Mouse (Mus musculus): ENCODE data around the gene 4930579F01Rik. TPM values are rescaled to one million over a fixed set of nuclear protein-coding genes. Genes with fewer than 3 reads are reported as not detected.
"Not testable (repeated sequence)": the region's sequence is repeated elsewhere in the genome, so short reads cannot be mapped to it uniquely, and the experiment has no call there.

The 4930579F01Rik gene
- total and polyA plus RNA-seq, 2 experiments from 2014 or later, result 0.09 TPM; not detected in 1

- no peak for ATAC-seq
- WGBS, result under 1% methylated on average over 18 of the region's 18 CpGs
These were observed 49.5 kb downstream of the 4930579F01Rik start for GRCm38 (mm10) chr3:138144060-138144641.

DNA sequence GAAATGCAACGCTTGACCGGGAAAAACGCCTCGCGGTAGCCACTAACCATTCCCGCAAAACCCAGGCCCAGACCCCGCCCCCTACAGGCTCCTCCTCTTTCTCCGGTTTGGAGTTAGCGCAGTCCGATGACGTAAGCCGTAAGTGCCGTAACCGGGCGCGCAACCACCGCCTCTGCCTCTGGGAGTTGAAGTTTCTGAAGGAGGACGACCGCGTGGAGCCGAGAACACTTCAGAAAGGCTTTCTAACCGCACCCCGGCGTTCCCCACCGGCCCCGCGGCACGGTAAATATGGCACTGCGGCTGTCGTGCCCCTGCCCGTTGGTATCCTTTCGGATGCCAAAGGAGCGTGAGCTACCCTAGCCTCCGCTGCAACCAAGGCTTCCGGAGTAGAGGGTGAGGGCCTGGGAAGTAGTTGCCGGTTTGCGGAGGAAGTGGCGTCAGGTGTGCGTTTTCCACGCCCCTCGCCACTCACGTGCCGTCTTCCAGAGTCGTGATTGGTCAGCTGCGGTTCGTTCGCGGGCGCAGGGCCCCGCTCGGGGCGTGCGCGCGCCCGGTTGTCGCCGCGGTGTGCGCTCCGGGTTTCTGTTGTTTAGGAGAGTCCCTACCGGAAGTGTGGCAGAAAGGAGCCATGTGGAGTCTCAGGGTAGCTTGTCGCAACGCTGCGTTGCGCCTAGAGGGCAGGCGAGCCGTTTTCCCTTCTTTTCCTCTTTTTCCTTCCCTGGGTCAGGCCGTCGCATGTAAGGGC, 50.1 kb downstream of the 4930579F01Rik start, which contains the start of gene Trmt10a:
TSS of gene Trmt10a (plus strand) at position 134 of the 745 bp plus-strand sequence.
- Histone ChIP-seq H3K4me1 (ENCODE audit: insufficient read depth, low read length) (peaks cover 4% of the 10 kb centered on the region; the same call in 1 of the 2 replicates), H3K4me2 (ENCODE audit: low read depth, low read length) (peak within 1 kb of the TSS; percentile 65), H3K4me3 (ENCODE audit: low read length) (peak within 1 kb of the TSS; percentile 56), H3K27ac (peak within 1 kb of the TSS; percentile 96), H3K36me3 (ENCODE audit: insufficient read depth, low read length) (no peaks in the 10 kb centered on the region), H3K9me3 (ENCODE audit: low read length) (no peaks in the 10 kb centered on the region), H3K9ac (replicated peaks; ENCODE audit: low read length) (peak within 1 kb of the TSS; percentile 59), H3K27me3 (ENCODE audit: insufficient read depth, low read length) (no peaks in the 10 kb centered on the region)
- under 1% methylated on average over 70 of the region's 70 CpGs for WGBS
- peak; percentile 99 for ATAC-seq
- peak; percentile 99 for DNase-seq (ENCODE audit: low spot score)
- peak; percentile 62 for TF ChIP-seq CTCF (IDR thresholded peaks at IDR 0.05; ENCODE audit: low read depth)

More at GRCm38 (mm10) chr3:138144060-138144641, 49.5 kb downstream of the 4930579F01Rik start:
- H3K36me3 ChIP-seq (ENCODE audit: insufficient read depth, low read length), result no peaks in the 10 kb centered on the region
- DNase-seq (ENCODE audit: low spot score), result peak; percentile 38
- H3K4me1 ChIP-seq (ENCODE audit: insufficient read depth, low read length), result peaks cover 4% of the 10 kb centered on the region; the same call in 1 of the 2 replicates
- H3K9me3 ChIP-seq (ENCODE audit: low read length), result no peaks in the 10 kb centered on the region
- no peaks in the 10 kb centered on the region for H3K27me3 ChIP-seq (ENCODE audit: insufficient read depth, low read length)
- no peak for TF ChIP-seq CTCF (IDR thresholded peaks at IDR 0.05; ENCODE audit: low read depth)
- peak overlapping the region; percentile 96 for H3K27ac ChIP-seq
- peak overlapping the region; percentile 65 for H3K4me2 ChIP-seq (ENCODE audit: low read depth, low read length)
- peak overlapping the region; percentile 56 for H3K4me3 ChIP-seq (ENCODE audit: low read length)
- H3K9ac ChIP-seq (replicated peaks; ENCODE audit: low read length), result peak overlapping the region; percentile 59

DNA sequence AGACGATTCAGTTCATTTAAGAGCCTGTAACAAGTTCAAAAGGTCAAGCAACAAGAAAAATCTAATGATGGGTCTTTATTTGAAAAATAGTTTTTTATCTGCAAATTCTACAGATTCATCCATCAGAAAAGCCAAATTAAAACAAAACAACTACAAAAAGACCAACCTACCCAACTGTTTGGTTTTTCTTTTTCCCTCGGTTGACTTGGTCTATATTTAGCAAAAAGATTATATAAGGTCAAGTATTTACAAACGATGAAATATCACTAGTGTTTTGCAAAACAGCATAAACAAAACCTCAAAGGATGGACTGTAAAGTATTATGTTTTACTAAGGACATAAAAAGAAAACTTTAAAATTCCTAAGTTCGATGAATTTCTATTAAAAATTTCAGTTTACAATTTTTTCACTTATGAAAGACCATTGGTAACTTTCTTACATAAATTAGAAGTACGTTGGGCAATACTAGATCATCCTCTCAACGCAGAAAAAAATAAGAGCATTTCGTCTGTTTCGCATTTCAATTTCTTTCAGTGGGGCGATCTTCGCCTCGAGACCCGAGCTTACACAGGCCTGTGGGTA, 50.8 kb downstream of the 4930579F01Rik start:
- no peak for ATAC-seq
- TF ChIP-seq CTCF (IDR thresholded peaks at IDR 0.05; ENCODE audit: low read depth), result no peak
- DNase-seq (ENCODE audit: low spot score), result no peak
- H3K27me3 ChIP-seq (ENCODE audit: insufficient read depth, low read length), result no peaks in the 10 kb centered on the region
- H3K4me1 ChIP-seq (ENCODE audit: insufficient read depth, low read length), result peaks cover 4% of the 10 kb centered on the region; the same call in 1 of the 2 replicates
- no peaks in the 10 kb centered on the region for H3K36me3 ChIP-seq (ENCODE audit: insufficient read depth, low read length)
- H3K4me2 ChIP-seq (ENCODE audit: low read depth, low read length), result peak overlapping the region; percentile 65
- H3K27ac ChIP-seq, result peak overlapping the region; percentile 96
- 6% methylated on average over 12 of the region's 12 CpGs for WGBS
- H3K9me3 ChIP-seq (ENCODE audit: low read length), result no peaks in the 10 kb centered on the region
- peak overlapping the region; percentile 57; the same call in 1 of the 2 replicates for H3K9ac ChIP-seq (replicated peaks; ENCODE audit: low read length)
- peak overlapping the region; percentile 56 for H3K4me3 ChIP-seq (ENCODE audit: low read length)

- ATAC-seq, result no peak
- Histone ChIP-seq H3K4me1 (ENCODE audit: insufficient read depth, low read length) (peaks cover 4% of the 10 kb centered on the region; the same call in 1 of the 2 replicates), H3K36me3 (ENCODE audit: insufficient read depth, low read length) (no peaks in the 10 kb centered on the region), H3K27me3 (ENCODE audit: insufficient read depth, low read length) (no peaks in the 10 kb centered on the region), H3K27ac (no peak overlapping the region), H3K4me3 (ENCODE audit: low read length) (peak overlapping the region; percentile 56), H3K9me3 (ENCODE audit: low read length) (no peaks in the 10 kb centered on the region), H3K4me2 (ENCODE audit: low read depth, low read length) (peak overlapping the region; percentile 65), H3K9ac (replicated peaks; ENCODE audit: low read length) (no peak overlapping the region; the same call in 1 of the 2 replicates)
- WGBS, result 55% methylated on average over 4 of the region's 4 CpGs
- TF ChIP-seq CTCF (IDR thresholded peaks at IDR 0.05; ENCODE audit: low read depth), result no peak
- DNase-seq (ENCODE audit: low spot score), result peak; percentile 13
These were observed 51.4 kb downstream of the 4930579F01Rik start for GRCm38 (mm10) chr3:138142052-138142732.

- Histone ChIP-seq H3K27ac (no peak overlapping the region), H3K4me2 (ENCODE audit: low read depth, low read length) (no peak overlapping the region), H3K4me1 (ENCODE audit: insufficient read depth, low read length) (peaks cover 4% of the 10 kb centered on the region; the same call in 1 of the 2 replicates), H3K27me3 (ENCODE audit: insufficient read depth, low read length) (no peaks in the 10 kb centered on the region), H3K4me3 (ENCODE audit: low read length) (no peak overlapping the region), H3K9ac (replicated peaks; ENCODE audit: low read length) (no peak overlapping the region), H3K36me3 (ENCODE audit: insufficient read depth, low read length) (no peaks in the 10 kb centered on the region), H3K9me3 (ENCODE audit: low read length) (no peaks in the 10 kb centered on the region)
- TF ChIP-seq CTCF (IDR thresholded peaks at IDR 0.05; ENCODE audit: low read depth), result no peak
- DNase-seq (ENCODE audit: low spot score), result no peak
- 92% methylated on average over 6 of the region's 6 CpGs for WGBS
- ATAC-seq, result no peak
These were observed 54.0 kb downstream of the 4930579F01Rik start for GRCm38 (mm10) chr3:138139663-138140062.

DNA sequence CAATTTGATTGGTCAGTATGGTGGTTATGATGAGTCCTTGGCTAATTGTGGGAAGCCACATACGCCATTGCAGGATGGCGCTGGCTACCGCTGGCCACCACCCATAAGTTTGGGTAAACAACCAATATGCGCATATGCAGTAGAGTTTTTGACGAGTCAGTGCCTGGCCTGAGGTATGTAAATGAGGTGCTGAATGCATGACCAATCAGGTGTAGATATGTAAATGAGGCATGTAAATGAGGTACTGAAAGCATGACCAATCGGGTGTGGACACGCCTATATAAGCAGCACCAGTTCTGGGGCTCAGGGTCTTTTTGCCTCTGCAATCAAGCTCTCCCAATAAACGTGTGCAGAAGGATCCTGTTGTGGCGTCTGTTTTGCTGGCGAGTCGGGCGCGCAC, 55.5 kb downstream of the 4930579F01Rik start:
- 76% methylated on average over 13 of the region's 13 CpGs for WGBS
- H3K4me3 ChIP-seq (ENCODE audit: low read length); H3K36me3 ChIP-seq (ENCODE audit: insufficient read depth, low read length); ATAC-seq; H3K27ac ChIP-seq; H3K9me3 ChIP-seq (ENCODE audit: low read length); H3K4me1 ChIP-seq (ENCODE audit: insufficient read depth, low read length); H3K27me3 ChIP-seq (ENCODE audit: insufficient read depth, low read length); H3K9ac ChIP-seq (replicated peaks; ENCODE audit: low read length); DNase-seq (ENCODE audit: low spot score); H3K4me2 ChIP-seq (ENCODE audit: low read depth, low read length): not testable (repeated sequence)

All from hindbrain, postnatal 0 days (tissue).